Mouse (Mus musculus) right cerebral cortex, postnatal 14 days (tissue): ENCODE measurements at regions not wholly inside any gene's neighbourhood (a gene's known extent, or its start where the extent isn't known, plus 50 kb on each side); places are given as distances from the start of the nearest gene placed in this dataset.
A peak's percentile ranks its signal among the peaks of the same experiment; 100 is the strongest.

Source experiments
- DNase-seq: peaks from one replicate; pipeline ENCODE4 v3.0.0; 2022

DNA sequence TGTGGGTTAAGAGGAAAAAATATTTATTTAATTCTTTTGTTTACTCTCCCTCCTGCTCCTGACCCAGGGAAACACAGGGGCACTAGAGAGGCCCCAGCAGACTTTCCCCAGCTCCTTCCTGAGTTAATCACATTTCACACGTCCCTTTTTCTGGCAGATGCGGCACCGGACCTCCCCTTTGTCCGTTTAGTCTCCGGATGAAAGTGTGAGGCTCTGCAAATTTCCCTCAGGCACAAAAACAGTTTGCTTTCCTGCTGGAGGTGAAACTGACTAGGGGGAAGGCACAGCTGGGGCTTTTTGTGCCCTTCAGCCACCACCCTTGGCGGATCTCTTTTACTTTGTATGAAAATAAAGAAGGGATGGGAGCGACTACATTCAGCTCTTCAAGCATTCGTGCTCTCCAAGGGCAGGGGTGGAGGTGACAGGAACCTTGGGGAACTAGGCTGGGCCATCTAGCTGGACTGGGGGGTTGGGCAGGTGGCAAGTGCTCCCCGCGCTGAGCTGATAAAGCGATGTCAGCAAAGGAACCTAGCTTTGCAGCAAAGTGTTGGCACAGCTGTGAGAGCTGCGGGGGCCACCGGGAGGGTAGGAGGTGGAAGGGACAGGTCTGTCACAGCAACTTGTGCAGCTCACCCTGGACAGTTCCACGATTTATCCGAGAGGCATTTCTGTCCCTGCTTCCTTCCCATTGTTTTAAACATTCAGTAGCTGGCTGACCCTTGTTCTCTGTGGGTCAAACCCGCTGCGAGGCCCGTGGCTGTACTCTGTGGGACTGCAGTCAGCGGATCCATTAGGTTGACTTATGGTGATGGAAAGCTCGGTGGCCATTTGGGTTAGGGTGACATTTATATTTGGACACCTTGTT is 329.6 kb downstream of the Ttll7 start:
- DNase-seq, result no peak

DNA sequence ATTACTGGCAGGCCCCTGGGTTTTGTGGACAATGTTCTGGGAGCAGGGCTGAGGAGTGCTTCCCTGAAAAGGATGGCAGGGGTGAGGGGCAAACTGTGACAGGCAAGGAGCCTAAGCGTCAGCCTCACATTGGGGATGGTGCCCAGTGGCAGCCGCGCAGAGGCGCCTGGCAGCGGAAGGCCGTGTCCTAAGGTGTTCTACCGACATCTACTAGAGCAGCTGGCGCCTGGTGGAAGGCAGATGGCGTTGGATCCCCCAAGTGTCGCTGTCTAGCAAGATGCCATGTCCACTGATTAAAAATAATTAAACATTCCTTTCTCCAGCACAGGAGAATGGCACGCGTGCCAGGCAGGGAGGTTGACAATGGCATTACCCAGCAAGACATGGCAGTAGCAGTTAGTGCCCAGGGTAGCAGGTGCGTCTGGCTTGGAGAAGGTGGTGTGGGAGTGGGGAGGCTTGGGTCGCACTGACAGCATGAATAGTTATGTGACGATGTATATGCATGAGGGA is 330.3 kb downstream of the Ttll7 start:
- DNase-seq, result no peak

- DNase-seq, result no peak
Observed at GRCm38 (mm10) chr3:147183656-147184290, 331.6 kb downstream of the Ttll7 start.

GRCm38 (mm10) chr3:147189737-147190136 is 337.6 kb downstream of the Ttll7 start:
- no peak for DNase-seq

GRCm38 (mm10) chr3:147196626-147197025 is 344.5 kb downstream of the Ttll7 start:
- no peak for DNase-seq

DNA sequence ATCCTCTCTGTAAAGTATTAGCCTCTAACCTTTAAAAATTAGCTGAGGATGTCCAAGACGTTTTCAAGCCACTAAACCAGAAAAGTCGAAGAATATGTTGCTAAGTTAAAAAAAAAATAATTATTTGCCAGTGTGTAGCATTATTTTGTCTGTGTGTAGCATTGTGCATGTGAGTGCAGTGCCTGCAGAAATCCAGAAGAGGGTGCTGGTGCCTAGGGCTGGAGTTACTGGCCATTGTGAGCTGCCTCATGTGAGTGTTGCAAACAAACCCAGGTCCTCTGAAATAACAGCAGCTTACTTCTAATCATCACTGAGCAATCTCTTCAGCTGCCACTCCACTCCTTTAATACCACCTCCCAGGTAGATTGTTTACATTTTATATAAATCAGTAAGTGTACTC is 345.0 kb downstream of the Ttll7 start:
- DNase-seq, result no peak

DNA sequence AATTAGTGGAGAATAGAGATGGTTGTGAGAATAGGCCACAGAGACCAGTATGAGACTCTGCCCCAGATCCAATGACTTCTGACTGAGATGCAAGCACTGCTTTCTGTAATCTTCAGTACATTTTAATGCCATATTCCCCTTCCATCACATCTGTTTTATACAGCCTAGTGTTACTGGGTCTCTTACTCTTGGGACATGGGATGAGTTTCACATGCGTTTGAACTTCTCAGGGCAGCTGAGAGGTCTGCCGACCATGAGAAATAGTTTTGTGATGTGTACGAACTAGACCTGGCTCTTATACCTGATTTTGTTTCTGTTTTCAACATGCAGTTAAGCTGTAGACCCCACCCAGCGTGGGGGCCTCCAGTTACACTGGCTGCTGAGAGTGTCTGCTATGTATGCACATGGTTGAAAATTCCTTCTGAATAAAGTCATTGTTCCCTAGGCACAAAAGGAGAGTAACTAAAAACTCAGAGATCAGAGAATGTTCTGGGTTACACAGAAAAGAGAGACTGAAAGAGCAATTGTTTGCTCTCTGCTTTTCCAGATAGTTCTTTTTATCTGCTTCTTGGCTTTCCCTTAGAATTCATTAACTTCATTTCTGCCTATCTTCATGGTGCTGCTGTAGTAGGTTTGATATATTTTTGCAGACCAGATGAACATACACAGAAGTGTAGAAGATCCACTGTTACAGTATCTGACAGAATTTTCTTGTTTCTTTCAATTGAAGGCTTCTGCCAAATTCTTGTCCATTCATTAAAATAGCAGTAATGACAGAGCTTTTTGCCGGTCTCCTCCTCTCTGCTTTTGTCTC is 359.2 kb downstream of the Ttll7 start:
- DNase-seq, result no peak

DNA sequence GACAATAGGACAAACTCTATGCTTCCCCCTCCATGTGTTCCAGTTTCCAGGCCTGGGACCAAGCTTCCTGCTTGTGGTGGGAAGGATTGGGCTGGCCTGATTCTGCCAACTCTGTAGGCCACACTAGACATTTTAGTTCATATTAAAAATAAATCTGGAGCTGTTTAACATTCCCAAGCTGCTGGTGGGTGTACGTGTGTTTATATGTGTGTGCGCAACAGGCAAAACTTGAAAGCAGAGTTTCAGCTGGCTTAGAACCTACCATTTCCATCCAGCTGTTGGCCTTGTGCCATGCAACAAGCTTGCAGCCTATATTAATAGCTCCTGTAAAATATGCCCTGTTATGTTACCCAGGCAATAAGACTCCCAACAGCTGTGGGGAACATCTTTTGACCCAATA is 376.5 kb downstream of the Ttll7 start:
- DNase-seq, result peak; percentile 73

DNA sequence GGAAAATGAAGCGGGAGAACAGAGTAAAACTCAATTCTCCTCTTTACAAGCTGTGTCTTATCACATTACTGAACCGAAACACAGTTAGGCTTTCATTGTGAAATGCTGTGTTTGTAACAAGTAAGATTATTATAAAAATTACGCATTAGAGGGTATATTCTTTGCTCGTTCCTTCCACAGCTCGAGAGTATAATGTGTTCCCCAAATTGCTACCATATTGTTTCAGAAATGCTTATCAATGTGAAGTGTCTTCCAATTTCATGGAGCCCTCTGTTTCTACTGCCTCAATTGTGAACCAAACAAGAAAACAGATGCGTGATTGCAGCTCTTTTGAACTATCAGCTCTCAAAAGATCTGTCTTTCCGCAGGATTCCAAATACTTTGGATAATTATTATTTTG is 378.4 kb downstream of the Ttll7 start:
- no peak for DNase-seq

DNA sequence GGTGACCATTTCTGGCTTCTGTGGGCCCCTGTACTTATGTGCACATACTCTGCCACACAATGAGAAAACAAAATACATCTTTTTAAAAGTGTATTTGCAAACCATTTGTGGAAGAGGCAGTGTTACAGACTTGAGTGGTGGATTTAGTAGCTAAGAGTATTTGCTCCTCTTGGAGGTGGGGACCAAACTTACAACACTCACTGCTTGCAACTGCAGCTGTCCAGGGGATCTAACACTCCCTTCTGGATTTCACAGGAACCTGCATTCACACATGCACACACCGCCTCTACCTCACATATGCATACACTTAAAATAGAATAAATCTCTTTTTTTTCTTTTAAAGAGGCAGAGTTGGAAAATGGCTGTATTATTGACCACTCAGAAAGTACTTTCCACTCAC is 386.2 kb downstream of the Ttll7 start:
- no peak for DNase-seq

DNA sequence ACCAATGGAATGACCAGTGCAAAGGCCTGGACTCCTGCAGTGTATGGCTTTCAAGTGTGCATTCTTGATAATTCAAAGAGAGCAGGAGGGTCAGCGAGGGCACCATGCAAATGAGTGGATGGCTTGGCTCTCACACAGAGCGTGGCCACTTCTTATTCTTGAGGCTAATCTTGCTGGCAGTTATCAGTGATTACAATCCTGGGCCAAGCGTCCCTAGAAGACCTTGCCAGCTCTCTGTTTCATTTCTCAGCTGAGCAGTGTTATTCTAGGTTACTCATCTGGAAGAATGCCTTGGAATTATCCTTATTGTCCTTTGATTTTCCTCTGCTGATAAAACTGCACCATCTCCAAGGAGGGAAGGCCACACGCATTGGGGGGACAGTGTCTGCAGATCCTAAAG is 388.5 kb downstream of the Ttll7 start:
- no peak for DNase-seq

DNA sequence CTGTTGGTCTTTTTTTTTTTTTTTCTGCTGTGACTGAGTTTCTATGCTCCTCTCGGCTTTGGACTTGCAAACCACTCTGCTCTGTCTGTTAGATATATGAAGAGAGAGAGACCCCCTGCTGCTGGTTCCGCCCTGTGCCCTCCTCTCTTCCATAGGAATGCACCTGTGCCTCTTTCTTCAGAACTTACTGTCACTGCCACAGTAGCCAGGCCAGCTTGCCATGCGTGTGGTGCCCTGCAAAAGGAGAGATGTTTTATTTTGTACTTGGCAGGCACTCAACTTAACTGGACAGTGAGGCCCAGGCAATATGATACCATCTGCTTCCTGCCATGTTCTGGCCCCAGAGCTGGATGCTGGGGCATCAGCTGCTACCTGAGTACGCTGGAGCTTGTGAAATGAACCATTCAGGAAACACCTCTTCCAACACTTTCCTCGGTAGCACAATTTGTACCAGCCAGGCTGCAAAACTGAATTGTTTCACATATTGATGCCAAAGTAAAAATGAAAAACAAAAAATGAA is 392.8 kb downstream of the Ttll7 start:
- no peak for DNase-seq

DNA sequence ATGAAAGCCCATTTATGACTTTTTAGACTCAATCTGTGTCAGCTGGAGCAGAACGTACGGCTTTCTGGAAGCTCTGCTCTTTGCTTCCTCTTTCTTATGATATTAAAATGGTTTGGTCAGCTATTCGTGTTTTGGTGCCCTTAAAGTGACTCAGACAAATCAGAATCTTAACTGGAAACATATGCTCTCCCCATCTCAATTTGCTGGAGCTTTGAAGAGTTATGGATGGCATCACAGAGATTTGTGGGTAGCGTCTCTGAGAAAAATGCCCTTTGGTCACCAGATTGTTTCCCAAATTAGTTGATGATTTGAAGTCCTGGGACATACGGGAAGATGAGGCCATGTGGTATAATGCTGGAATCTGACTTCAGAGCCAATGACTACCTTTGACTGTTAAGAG is 394.0 kb downstream of the Ttll7 start:
- DNase-seq, result no peak

DNA sequence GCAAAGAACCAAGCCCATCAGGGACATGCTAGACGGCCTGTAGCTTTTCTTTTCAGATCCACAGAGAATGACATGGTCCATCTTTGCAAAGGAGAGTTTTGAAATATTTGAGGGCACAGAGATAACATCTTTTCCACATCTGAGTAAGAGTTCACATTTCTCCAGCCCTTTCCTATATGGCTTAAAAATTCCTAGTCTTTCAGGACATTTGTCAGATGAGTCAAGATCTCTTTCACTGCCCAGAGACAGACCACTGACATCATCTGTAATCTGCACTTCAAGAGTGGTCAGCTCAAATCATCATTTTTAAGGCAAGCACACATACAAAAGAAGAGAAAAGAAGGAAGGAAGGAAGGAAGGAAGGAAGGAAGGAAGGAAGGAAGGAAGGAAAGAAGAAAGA is 397.3 kb downstream of the Ttll7 start:
- DNase-seq, result no peak

DNA sequence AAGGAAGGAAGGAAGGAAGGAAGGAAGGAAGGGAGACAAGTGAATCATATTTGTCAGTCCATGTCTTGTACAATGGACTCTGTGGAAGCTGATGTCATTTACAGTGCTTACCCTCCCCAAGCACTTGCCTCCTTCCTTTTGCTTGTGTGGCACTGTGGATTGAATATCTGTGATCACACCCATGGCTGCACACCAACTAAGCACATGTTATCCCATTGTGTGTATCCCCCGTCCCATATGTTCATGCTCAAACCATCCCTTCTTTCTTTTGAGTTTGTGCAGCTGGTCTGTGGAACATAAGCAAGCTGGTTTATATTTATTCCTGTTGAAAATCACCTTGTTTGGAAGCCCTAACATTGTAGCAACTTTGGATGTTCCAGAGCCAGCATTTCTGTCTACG is 397.7 kb downstream of the Ttll7 start:
- no peak for DNase-seq

DNA sequence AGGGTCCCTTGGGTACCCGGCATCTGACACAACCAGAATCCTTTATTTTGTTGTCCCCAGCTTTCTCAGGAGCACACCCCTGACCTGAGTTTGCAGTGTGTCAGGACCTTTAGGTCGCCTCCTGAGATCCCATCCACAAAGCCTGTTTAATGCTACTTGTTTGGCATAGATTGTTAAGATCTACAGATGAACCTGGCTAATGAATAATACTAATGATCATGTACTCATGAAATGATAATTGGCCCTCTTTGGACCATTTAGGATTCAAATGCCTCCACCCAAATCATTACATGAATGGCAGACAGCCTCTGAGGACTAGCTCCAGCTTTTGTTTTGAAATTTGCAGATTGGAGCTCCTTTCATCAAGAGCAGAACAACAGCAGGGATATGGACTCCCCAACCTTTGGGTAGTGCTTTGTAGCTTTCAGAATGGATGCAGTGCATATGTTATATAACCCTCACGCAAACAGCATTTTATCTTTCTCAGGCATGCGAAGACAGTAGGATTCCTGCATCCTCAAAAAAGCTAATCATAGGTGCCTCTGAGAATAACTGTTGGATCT is 400.1 kb downstream of the Ttll7 start:
- DNase-seq, result no peak

GRCm38 (mm10) chr3:147252812-147253211 is 400.6 kb downstream of the Ttll7 start:
- no peak for DNase-seq

DNA sequence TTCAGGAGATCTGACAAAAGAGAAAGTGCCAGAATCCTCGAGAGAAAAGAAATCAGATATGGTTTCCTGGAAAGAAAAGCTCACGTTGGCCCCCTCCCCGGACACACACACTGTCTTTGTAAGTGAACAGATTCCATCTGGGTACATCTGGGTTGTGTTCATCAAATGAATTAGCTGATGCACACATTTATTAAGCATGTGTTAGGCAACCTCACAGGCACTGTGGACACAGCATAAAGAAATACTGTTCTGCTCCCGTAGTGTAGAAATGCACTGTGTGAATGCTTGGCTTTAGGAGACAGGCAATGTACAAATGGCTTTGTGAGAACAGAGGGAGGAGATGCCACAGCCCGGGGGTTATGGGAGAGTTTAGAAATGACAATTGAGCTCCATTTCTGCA is 402.3 kb downstream of the Ttll7 start:
- no peak for DNase-seq

DNA sequence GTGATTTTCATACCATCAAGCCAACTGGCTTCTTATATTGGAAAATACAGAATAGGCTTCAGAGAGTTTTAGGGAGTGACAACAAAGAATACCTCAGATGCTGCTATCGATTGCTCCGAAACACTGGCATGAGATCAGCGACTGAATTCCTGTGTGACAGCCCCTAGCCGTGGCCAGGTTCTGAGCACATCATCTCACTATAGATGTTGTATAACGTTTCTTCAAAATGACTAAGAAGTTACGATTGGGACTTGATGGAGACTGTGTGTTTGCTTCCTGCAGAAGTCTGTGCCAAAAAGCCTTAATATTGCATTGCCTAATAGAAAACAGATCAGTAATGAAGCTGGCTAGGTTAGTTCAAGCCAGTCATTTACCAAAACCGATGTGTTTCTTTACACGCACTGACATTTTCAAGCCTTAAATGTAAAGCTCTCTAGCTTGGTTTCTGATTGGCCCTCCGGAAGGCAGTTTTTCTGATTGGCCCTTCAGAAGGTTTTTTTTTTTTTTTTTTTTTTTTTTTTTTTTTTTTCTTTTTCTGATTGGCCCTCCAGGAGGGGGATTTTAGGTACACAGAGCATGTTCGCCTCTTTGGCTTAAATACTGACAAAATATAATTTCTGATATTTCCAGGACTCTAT is 408.9 kb downstream of the Ttll7 start:
- no peak for DNase-seq

- DNase-seq, result no peak
Observed at GRCm38 (mm10) chr3:147266556-147266955, 414.4 kb downstream of the Ttll7 start.

DNA sequence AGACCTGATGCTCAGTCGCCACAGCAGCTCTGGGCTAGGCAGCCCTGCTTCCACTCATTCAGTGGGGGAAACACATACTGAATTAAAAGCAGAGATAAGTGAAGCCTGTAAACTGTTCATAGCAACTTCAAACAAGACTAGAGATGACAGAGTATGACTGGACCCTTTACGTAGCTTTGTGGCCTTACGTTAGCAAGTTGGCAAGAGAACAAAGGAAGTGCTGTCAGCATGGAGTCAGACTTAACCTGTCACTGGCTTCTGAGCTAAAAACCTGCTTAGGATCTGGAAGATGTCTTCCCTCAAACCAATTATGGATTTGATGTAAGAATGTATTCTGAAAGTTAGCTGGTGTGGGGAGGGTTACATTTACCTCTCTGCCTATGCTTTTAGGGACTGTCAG is 421.3 kb downstream of the Ttll7 start:
- no peak for DNase-seq

- DNase-seq, result no peak
Observed at GRCm38 (mm10) chr3:147278602-147279001, 426.4 kb downstream of the Ttll7 start.
